Mouse (Mus musculus): ENCODE data around the gene Krt86. TPM values are rescaled to one million over a fixed set of nuclear protein-coding genes. Genes with fewer than 3 reads are reported as not detected.

The Krt86 gene
- polyA plus RNA-seq, 1 experiment from 2014 or later: 0.07 TPM

- 82% methylated on average over 14 of the region's 14 CpGs for WGBS
- Histone ChIP-seq H3K9me3 (peaks cover 6% of the 10 kb centered on the region; the same call in 1 of the 2 replicates), H3K4me3 (no peak overlapping the region)
Measured at GRCm38 (mm10) chr15:101459283-101459682, 14.0 kb upstream of the Krt86 start.

DNA sequence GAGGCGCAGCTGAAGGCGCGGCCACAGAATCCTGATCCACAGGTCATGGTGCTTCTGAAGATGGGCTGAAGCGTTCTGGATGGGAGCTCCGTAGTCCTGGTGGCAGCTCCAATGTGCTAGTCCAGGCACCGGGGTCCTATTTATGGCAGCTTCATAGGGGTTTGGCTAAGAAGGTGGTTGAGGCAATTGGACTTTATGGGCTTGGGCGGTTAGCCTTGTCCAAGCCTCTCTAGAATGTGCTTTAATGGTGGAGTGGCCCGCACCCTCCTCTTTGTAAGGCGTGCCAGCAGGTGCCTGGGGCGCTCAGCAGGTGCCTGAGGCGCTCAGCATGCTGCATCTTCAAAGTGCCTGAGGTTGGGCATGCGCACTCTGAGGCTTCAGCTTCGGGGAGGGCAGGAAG lies 9.6 kb upstream of the Krt86 start, which contains the start of gene Krt81:
Gene Krt81, minus strand, starts transcription at position 101 of the 400 bp plus-strand sequence.
- H3K36me3 ChIP-seq (replicated peaks): no peaks in the 10 kb centered on the region
- WGBS: 87% methylated on average over 13 of the region's 13 CpGs
- H3K27me3 ChIP-seq (ENCODE audit: poor library complexity, severe bottlenecking): no peaks in the 10 kb centered on the region
- H3K4me3 ChIP-seq: no peak within 1 kb of the TSS
- DNase-seq (ENCODE audit: extremely low spot score, low spot score): no peak
- no peak within 1 kb of the TSS for H3K27ac ChIP-seq
- peaks cover 8% of the 10 kb centered on the region for H3K4me1 ChIP-seq
- H3K9me3 ChIP-seq: no peaks in the 10 kb centered on the region

More at GRCm38 (mm10) chr15:101459283-101459682, 14.0 kb upstream of the Krt86 start:
- no peak overlapping the region for H3K27ac ChIP-seq
- no peak for DNase-seq (ENCODE audit: extremely low spot score, low spot score)
- H3K27me3 ChIP-seq (ENCODE audit: poor library complexity, severe bottlenecking): no peaks in the 10 kb centered on the region
- H3K36me3 ChIP-seq (replicated peaks): no peaks in the 10 kb centered on the region
- peaks cover 14% of the 10 kb centered on the region for H3K4me1 ChIP-seq

DNA sequence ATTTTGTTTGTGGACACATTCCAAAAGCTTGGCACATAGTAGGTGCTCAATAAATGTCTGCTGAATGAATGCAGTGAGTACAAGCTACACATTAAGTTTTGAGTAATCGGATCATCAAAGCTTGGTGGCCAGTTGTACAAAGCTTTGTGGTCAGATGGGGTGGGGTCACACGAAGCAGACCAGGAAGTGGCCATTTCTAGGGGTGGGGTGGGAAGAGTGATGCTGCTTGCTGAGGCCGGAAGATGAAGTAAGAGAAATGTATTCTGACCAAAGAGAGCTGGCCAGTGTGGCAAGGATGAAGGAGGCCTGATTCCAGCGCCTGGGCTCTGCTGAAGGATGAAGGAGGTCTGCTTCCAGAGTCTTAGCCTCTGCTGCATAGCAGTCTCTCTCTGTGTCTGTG lies 4.2 kb upstream of the Krt86 start:
- DNase-seq (ENCODE audit: extremely low spot score, low spot score): no peak
- 93% methylated on average over 4 of the region's 4 CpGs for WGBS

GRCm38 (mm10) chr15:101479007-101479665 lies 5.9 kb downstream of the Krt86 start:
- peak; percentile 54 for DNase-seq (ENCODE audit: extremely low spot score, low spot score)
- Histone ChIP-seq H3K4me3 (peak overlapping the region; percentile 44), H3K27me3 (ENCODE audit: poor library complexity, severe bottlenecking) (peaks cover 37% of the 10 kb centered on the region), H3K27ac (peak overlapping the region; percentile 8; the same call in 1 of the 2 replicates), H3K9me3 (no peaks in the 10 kb centered on the region), H3K4me1 (peaks cover 12% of the 10 kb centered on the region), H3K36me3 (replicated peaks) (no peaks in the 10 kb centered on the region)
- WGBS: 11% methylated on average over 31 of the region's 31 CpGs

More for the DNA sequence above, 4.2 kb upstream of the Krt86 start:
- Histone ChIP-seq H3K27me3 (ENCODE audit: poor library complexity, severe bottlenecking) (no peaks in the 10 kb centered on the region), H3K9me3 (no peaks in the 10 kb centered on the region), H3K27ac (no peak overlapping the region), H3K4me1 (no peaks in the 10 kb centered on the region), H3K36me3 (replicated peaks) (no peaks in the 10 kb centered on the region), H3K4me3 (no peak overlapping the region)

DNA sequence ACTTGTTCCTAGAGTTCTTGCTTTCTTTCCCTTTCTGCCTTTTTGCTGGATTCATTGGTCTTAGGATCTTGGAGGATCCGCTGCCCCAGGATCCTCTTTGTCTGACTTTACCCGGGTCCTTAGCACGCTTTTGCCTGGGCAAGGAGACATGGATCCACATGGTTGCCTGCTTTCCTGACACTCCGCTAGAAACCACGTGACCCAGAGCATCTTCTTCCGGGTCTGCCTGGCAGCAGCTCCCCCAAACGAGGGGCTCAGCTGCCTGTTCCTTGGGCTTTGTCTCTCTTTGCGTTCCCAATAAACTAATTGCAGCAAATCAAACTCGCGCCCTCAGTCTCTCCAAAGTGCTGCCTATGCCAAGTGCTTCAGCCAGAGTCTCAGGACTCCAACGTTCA lies 6.4 kb downstream of the Krt86 start:
- 39% methylated on average over 11 of the region's 11 CpGs for WGBS
- H3K27ac ChIP-seq: peak overlapping the region; percentile 8; the same call in 1 of the 2 replicates
- H3K9me3 ChIP-seq: no peaks in the 10 kb centered on the region
- H3K36me3 ChIP-seq (replicated peaks): no peaks in the 10 kb centered on the region
- H3K27me3 ChIP-seq (ENCODE audit: poor library complexity, severe bottlenecking): peaks cover 37% of the 10 kb centered on the region
- peak overlapping the region; percentile 44 for H3K4me3 ChIP-seq
- H3K4me1 ChIP-seq: peaks cover 12% of the 10 kb centered on the region
- DNase-seq (ENCODE audit: extremely low spot score, low spot score): no peak

GRCm38 (mm10) chr15:101482056-101482455 lies 8.8 kb downstream of the Krt86 start:
- DNase-seq (ENCODE audit: extremely low spot score, low spot score): no peak
- Histone ChIP-seq H3K27ac (no peak overlapping the region), H3K27me3 (ENCODE audit: poor library complexity, severe bottlenecking) (peaks cover 37% of the 10 kb centered on the region), H3K4me3 (no peak overlapping the region), H3K4me1 (peaks cover 19% of the 10 kb centered on the region), H3K36me3 (replicated peaks) (no peaks in the 10 kb centered on the region), H3K9me3 (no peaks in the 10 kb centered on the region)
- WGBS: 57% methylated on average over 4 of the region's 4 CpGs

DNA sequence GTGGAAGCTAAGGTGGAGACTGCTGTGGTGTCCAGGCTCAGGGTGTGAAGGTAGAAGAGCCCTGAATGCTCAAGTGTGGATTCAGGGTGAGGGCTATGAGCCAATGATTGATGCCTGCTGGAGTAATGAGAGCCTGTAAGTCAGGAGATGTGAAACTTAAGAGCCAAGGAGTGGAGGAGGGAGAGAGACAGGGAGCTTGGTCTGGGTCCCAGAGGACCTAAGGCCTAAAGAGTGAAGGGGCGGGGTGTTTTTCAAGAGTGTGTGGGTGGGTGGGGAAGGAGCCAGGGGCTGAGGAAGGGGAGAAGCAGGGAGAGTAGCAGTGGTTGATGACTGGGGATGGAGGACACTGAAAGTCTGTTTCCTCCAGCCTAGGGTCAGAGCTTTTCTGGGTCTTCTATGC lies 10.4 kb downstream of the Krt86 start:
- no peak overlapping the region for H3K27ac ChIP-seq
- WGBS: 84% methylated on average over 1 of the region's 1 CpGs
- no peak for DNase-seq (ENCODE audit: extremely low spot score, low spot score)
- no peaks in the 10 kb centered on the region for H3K9me3 ChIP-seq
- no peak overlapping the region for H3K4me3 ChIP-seq
- no peaks in the 10 kb centered on the region for H3K36me3 ChIP-seq (replicated peaks)
- peaks cover 19% of the 10 kb centered on the region for H3K4me1 ChIP-seq
- H3K27me3 ChIP-seq (ENCODE audit: poor library complexity, severe bottlenecking): peaks cover 24% of the 10 kb centered on the region

GRCm38 (mm10) chr15:101484939-101485338 lies 11.7 kb downstream of the Krt86 start:
- peaks cover 7% of the 10 kb centered on the region for H3K4me1 ChIP-seq
- WGBS: 86% methylated on average over 1 of the region's 1 CpGs
- H3K9me3 ChIP-seq: no peaks in the 10 kb centered on the region
- H3K27ac ChIP-seq: no peak overlapping the region; the same call in 1 of the 2 replicates
- peaks cover 11% of the 10 kb centered on the region for H3K27me3 ChIP-seq (ENCODE audit: poor library complexity, severe bottlenecking)
- DNase-seq (ENCODE audit: extremely low spot score, low spot score): no peak
- no peak overlapping the region for H3K4me3 ChIP-seq
- H3K36me3 ChIP-seq (replicated peaks): no peaks in the 10 kb centered on the region

GRCm38 (mm10) chr15:101485911-101486635 lies 12.8 kb downstream of the Krt86 start:
- Histone ChIP-seq H3K27ac (no peak overlapping the region), H3K4me1 (peaks cover 7% of the 10 kb centered on the region), H3K27me3 (ENCODE audit: poor library complexity, severe bottlenecking) (no peaks in the 10 kb centered on the region), H3K36me3 (replicated peaks) (no peaks in the 10 kb centered on the region), H3K9me3 (no peaks in the 10 kb centered on the region), H3K4me3 (no peak overlapping the region)
- DNase-seq (ENCODE audit: extremely low spot score, low spot score): no peak
- 84% methylated on average over 11 of the region's 11 CpGs for WGBS

DNA sequence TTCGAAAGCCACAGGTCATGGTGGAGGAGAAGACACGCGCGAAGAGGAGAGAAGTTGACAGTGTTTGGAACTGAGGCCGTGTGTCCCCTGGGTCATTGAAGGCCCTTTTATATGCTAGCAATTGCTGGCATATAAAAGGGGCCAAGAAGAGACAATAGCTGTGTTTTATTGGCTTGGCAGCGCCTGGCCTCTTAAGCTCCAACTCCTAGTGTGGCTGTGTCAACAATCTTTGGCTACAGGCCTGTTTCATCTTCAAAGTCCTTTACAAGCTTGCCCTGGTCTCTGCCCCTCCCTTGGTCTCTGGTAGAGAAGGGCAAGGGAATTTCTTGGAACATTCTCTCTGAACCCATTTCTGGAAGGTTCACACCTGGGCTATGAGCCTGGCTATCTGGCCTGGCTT lies 18.2 kb downstream of the Krt86 start, which contains the start of gene Krt83:
Gene Krt83, minus strand, starts transcription at position 82 of the 400 bp plus-strand sequence.
- H3K27me3 ChIP-seq (ENCODE audit: poor library complexity, severe bottlenecking): no peaks in the 10 kb centered on the region
- no peak within 1 kb of the TSS for H3K4me3 ChIP-seq
- 73% methylated on average over 6 of the region's 6 CpGs for WGBS
- no peak for DNase-seq (ENCODE audit: extremely low spot score, low spot score)
- peaks cover 8% of the 10 kb centered on the region for H3K4me1 ChIP-seq
- no peak within 1 kb of the TSS for H3K27ac ChIP-seq
- no peaks in the 10 kb centered on the region for H3K36me3 ChIP-seq (replicated peaks)
- H3K9me3 ChIP-seq: no peaks in the 10 kb centered on the region

DNA sequence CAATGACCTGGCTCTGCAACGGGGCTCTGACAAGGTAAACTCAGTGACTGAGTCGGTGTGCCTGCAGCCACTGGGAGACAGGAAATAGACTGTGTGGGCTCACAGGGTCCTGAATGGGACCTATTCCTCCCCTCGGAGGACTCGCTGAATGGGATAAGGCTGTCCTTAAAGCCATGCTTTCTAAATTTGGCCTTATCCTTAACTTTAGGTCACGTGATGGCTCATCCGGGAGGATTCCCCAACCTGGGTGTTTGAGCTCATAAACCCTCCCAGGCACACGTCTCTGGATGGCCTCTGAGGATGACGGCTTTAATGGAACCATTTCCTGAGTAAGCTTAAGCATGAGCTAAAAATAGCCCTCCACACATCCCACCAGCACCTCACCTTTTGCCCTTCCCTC lies 19.4 kb downstream of the Krt86 start:
- no peak for DNase-seq (ENCODE audit: extremely low spot score, low spot score)
- H3K27me3 ChIP-seq (ENCODE audit: poor library complexity, severe bottlenecking): no peaks in the 10 kb centered on the region
- 77% methylated on average over 8 of the region's 8 CpGs for WGBS
- no peaks in the 10 kb centered on the region for H3K36me3 ChIP-seq (replicated peaks)
- H3K4me1 ChIP-seq: peaks cover 9% of the 10 kb centered on the region
- no peak overlapping the region for H3K4me3 ChIP-seq
- H3K27ac ChIP-seq: no peak overlapping the region
- H3K9me3 ChIP-seq: no peaks in the 10 kb centered on the region

DNA sequence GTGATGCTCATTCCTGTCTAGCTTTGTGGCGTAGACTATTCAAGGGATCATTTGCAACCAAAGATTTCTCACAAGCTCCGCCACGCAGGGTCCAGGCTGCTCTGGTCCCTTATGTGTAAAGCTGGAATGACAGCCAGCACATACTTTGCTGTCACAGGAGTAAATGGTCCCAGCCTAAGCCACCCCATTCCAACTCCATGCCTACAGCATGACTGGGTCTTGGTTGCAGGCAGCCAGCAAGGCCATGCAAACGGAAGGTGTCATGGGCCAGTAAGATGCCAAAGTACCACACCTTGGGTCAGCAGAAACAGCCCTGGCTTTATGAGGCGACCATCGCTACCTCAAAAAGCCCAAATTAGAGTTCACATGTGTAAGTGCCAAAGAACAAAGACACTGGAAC lies 20.4 kb downstream of the Krt86 start:
- 90% methylated on average over 6 of the region's 6 CpGs for WGBS
- no peak overlapping the region for H3K4me3 ChIP-seq

GRCm38 (mm10) chr15:101494203-101494602 lies 20.9 kb downstream of the Krt86 start:
- WGBS: 80% methylated on average over 1 of the region's 1 CpGs
- Histone ChIP-seq H3K4me3 (no peak overlapping the region), H3K27ac (no peak overlapping the region), H3K9me3 (no peaks in the 10 kb centered on the region), H3K27me3 (ENCODE audit: poor library complexity, severe bottlenecking) (no peaks in the 10 kb centered on the region), H3K4me1 (peaks cover 14% of the 10 kb centered on the region), H3K36me3 (replicated peaks) (no peaks in the 10 kb centered on the region)
- no peak for DNase-seq (ENCODE audit: extremely low spot score, low spot score)

More for the DNA sequence above, 20.4 kb downstream of the Krt86 start:
- no peaks in the 10 kb centered on the region for H3K9me3 ChIP-seq
- no peak for DNase-seq (ENCODE audit: extremely low spot score, low spot score)
- peaks cover 14% of the 10 kb centered on the region for H3K4me1 ChIP-seq
- H3K27ac ChIP-seq: no peak overlapping the region
- H3K36me3 ChIP-seq (replicated peaks): no peaks in the 10 kb centered on the region
- no peaks in the 10 kb centered on the region for H3K27me3 ChIP-seq (ENCODE audit: poor library complexity, severe bottlenecking)
